Mouse (Mus musculus): ENCODE results near the gene Bmt2.

The Bmt2 gene

GRCm38 (mm10) chr6:13677818-13678282, at the start of gene Bmt2:
TSS of gene Bmt2 (minus strand) at chr6:13677966.
- DNase-seq: peak; percentile 99

- no peak for DNase-seq
Observed at GRCm38 (mm10) chr6:13722166-13722565, 44.4 kb upstream of the Bmt2 start.

- DNase-seq: no peak
Observed at GRCm38 (mm10) chr6:13714867-13715266, 37.1 kb upstream of the Bmt2 start.

GRCm38 (mm10) chr6:13696882-13697281, 19.1 kb upstream of the Bmt2 start:
- no peak for DNase-seq

GRCm38 (mm10) chr6:13695103-13695845, 17.5 kb upstream of the Bmt2 start:
- no peak for DNase-seq

GRCm38 (mm10) chr6:13691657-13692294, 14.0 kb upstream of the Bmt2 start:
- no peak for DNase-seq

- DNase-seq: no peak
Observed at GRCm38 (mm10) chr6:13690398-13690797, 12.6 kb upstream of the Bmt2 start.

GRCm38 (mm10) chr6:13683929-13684595, 6.3 kb upstream of the Bmt2 start:
- no peak for DNase-seq

GRCm38 (mm10) chr6:13678349-13678748, 583 bp upstream of the Bmt2 start:
- no peak for DNase-seq

- peak; percentile 45 for DNase-seq
Observed at GRCm38 (mm10) chr6:13677141-13677761, 515 bp downstream of the Bmt2 start.

GRCm38 (mm10) chr6:13676196-13676595, 1.6 kb downstream of the Bmt2 start:
- DNase-seq: no peak

- DNase-seq: no peak
Observed at GRCm38 (mm10) chr6:13674600-13675305, 3.0 kb downstream of the Bmt2 start.

- no peak for DNase-seq
Observed at GRCm38 (mm10) chr6:13665646-13666045, 12.1 kb downstream of the Bmt2 start.

- no peak for DNase-seq
Observed at GRCm38 (mm10) chr6:13658016-13658415, 19.8 kb downstream of the Bmt2 start.

GRCm38 (mm10) chr6:13654081-13654480, 23.7 kb downstream of the Bmt2 start:
- no peak for DNase-seq

GRCm38 (mm10) chr6:13652284-13652683, 25.5 kb downstream of the Bmt2 start:
- DNase-seq: no peak

GRCm38 (mm10) chr6:13650854-13651253, 26.9 kb downstream of the Bmt2 start:
- no peak for DNase-seq

- no peak for DNase-seq
Observed at GRCm38 (mm10) chr6:13648305-13648704, 29.5 kb downstream of the Bmt2 start.

- no peak for DNase-seq
Observed at GRCm38 (mm10) chr6:13636582-13636989, 41.2 kb downstream of the Bmt2 start.

GRCm38 (mm10) chr6:13632571-13632970, 45.2 kb downstream of the Bmt2 start:
- no peak for DNase-seq

GRCm38 (mm10) chr6:13630607-13631006, 47.2 kb downstream of the Bmt2 start:
- DNase-seq: no peak

GRCm38 (mm10) chr6:13619618-13620017, 58.1 kb downstream of the Bmt2 start:
- DNase-seq: peak; percentile 16

- DNase-seq: no peak
Observed at GRCm38 (mm10) chr6:13617110-13617509, 60.7 kb downstream of the Bmt2 start.
